Mouse (Mus musculus) natural killer cell, adult 2 months (primary cell): ENCODE measurements around the gene Rpl10.

Source experiments
- DNase-seq, 2 experiments: peaks; one replicate each; pipeline ENCODE4 v3.0.0; 2022; ENCODE audit warnings: low spot score in 2 of 2

The Rpl10 gene

DNA sequence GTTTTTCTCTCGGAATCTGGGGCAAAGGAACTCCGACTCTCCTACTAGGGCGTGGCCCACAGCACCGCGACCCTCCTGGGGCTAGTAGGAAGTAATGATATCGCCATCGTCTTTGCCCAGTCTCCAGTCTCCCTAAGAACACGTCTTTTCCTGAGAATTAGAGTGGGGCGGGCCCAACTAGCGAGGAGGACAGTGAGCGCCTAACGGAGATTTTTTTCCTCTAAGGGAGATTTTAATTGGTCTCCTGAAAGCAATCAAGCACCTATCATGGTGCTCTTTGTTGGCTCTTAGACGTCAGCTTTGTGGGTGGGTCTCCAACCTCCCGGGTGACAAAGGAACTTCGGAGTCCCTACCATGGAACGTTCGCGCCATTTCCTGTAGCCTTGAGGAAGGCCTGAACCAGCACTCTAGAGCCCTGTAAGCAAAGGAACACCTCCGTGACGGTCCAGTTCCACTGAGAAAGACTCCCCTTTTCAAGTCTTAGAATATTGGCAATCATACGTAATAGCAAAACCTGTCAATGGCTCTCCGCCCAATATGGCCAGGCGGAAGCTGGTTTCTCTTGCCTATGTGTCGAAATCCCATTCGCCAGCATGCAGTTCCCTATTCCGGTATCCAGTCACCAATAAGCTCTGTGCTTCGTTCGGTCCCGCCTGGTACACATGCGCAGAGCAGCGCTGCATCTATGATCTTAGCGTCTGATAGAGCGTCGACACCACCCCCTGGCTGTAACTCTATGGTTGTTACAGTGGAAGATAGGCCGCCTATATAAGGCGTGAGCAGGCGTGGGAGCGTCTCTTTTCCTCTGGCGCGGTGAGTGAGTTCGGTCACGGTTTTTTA is at the start of gene Rpl10:
Gene Rpl10, plus strand, starts transcription at position 751 of the 840 bp plus-strand sequence.
- peak; percentile 92 to 94 for DNase-seq

DNA sequence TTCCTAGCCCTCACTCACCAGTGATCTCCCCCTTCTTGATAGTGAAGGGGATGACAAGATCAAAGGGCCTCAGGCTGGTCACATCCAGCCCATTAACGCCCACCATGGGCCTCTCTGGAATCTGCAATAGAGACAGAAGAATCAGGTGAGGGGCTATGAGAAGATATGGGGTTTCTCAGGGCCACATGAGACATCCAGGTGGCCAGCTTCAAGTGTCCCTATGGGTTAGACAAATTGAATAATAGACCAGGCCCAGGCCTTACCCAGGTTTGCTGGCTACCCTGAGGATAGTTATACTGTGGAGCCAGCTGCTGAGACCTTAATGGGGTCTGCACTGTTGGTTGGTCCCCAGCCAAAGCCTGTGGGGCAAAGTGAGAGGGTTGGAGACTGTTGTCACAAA is 40.6 kb upstream of the Rpl10 start:
- no peak for DNase-seq

DNA sequence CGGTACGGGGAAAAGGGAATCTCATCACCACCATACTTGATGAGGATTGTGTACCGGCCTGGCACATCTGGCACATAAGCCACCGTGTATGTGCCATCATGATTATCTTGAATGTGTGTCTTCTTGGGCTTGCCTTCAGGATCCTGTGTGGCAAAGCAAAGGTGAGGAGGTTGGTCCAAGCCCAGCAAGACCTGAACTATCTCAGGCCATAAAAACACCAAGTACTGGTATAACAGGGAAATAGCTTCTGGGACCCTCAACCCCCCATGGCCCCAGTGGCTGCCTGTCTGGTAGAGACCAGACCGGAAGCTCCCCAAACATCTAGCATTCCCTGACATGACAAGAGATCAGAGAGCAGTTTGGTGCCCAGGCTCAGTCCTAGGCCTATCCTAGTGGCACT is 37.4 kb upstream of the Rpl10 start:
- no peak for DNase-seq

DNA sequence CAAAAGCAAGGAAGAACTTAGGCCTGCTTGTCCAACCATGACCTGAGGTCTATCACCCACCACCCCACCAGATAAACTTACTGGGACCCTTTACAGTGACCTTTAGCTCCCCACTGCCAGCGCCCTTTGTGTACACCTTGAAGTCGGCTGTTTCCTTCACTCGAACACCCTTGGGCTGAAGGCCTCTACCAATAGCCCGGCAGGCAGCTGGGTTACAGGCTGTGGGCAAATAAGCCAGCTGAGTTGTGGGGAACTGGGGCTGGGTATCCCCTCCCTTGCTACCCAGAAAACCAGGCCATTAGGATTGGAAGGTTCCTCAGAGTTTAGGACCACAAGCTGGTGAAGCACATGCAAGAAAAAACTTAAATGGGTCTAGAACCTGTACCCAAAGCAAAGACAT is 30.3 kb upstream of the Rpl10 start:
- DNase-seq, result no peak

DNA sequence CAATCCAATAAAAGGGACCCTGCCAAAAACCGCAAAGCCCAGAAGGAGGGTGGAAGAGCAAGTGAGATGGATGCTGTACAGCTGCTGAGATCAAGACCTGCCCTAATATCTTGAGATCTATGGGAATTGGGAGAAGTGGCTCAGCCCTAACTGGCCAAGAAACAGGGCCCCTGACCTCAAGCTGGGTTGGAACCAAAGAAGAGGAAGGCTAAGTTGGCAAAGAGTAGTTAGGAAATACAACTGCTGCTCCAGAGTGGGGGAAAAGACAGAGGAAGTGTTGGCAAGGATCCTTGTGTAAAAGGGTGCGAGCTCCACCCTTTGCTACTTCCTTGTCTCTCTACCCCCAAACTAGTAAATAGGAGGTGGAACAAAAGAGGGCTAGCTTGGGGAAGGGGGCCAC is 27.2 kb upstream of the Rpl10 start:
- no peak for DNase-seq

DNA sequence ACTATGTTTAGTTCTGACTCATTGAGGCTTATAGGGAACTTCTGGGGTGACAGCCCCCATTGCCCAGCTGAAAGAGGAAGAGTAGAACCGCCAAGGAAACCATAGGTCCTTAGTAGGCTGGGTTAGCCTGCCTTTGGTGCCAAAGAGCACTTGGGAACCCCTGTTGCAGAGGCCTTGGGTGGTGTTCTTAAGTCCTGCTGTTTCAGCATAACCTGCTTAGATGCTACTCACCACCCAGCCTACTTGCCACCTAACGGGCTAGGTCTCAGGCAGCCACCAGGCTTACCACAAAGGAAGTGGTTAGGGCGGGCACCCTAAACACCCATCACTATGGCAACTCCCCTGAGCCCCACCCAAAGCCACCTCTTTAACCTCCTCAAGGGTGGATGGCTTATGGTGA is 26.8 kb upstream of the Rpl10 start:
- peak; percentile 81 to 83 for DNase-seq

DNA sequence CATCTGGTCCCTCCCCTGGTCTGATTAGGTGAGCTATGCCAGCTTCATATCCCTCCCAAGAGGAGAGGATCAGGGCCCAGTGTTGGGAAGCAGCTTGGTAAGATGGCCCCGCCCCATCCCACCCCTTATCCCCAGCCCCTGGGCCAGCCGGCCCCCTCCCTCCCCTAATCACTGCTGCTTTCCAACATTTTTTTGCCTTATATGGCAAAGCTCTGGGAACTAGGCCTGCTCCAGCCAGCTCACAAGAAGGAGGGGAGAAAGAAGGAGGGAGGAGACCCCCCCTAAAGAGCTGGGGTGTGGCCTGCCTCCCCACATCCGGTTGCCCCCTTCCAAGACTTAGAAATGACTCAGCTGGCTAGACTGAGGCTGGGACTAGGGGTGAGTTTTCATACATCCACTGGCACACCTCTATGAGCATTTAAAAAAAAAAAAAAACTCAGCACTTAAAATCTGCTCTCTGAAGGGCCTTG is 26.0 kb upstream of the Rpl10 start:
- peak; percentile 50 to 58 for DNase-seq

DNA sequence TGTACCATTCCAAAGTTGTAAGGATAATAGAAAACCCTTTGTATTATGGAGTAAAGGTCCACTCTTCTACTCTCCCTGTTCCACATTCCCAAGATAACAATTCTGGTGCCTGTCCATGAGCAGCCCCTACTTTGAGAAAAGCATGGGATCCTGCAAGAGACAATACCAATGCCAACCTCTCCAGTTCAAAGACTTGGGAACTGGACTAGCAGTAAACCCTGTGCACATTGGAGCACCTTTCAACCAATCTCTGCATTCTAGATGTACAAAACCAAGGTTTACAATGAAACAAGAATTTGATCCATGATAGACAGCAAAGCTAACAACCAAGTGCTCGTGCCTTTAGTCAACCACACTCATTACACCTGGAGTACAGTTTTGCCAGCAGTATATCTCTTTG is 25.5 kb upstream of the Rpl10 start:
- DNase-seq, result no peak

DNA sequence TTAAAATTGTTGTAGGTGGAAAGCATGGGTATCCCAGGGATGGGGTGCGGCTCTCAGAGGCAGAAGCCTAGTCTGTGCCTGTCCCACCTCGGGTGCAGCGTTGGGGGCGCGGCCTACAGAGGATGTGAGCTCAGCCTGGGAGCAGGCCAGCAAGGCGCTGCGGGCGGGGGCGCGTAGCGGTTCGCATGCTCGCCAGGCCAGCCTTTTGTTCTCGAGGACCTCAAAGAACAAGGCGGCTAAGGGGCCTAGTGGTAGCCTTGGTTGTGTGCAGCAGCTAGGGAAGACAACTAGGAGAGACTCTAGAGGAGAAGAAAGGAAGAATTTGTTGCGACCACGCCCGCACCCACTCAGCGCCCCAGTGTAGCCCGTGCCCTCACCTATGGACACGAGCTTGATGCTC is 24.9 kb upstream of the Rpl10 start:
- peak; percentile 62 to 69 for DNase-seq

DNA sequence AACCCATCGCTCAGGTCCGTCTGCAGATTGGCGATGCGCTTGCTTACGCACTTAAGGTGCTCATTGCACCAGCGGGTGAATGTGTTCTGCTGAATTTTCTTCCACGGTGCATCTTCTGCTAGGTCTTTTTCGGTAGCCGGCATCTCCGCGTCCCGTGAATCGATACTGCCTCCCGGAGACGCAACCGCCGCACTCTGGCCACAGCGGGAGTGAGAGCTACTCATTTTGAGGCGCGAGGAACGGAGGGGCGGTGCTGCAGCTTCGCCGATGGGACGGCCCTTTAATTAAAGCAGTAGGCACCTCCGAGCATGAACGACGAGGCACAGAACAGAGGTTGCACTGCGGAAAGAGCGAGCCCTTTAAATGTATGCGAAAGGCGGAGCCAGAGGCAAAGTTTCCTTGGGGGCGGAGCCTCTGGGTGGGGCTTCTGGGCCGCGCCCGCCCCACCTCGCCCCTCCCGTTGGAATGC is 24.4 kb upstream of the Rpl10 start:
- peak; percentile 76 to 84 for DNase-seq

DNA sequence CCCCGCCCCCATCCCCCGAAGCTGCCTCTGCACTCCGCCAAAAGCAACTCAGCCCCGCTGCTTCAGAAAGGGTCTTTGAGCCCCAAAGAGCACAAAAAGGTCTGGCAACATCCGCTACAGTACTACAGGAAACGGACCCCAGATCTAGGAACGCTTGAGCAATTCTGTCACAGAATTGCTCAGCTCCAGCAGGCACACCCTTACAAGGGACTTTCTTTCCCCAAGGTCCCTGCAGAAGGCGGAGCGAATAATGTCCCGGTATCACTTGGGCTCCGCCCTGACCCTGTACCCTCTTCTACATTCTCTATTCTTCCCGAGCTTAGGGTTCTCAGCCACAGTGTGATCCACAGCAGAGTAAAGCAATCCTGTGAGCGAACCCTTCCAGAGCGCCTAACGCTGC is 23.9 kb upstream of the Rpl10 start:
- no peak for DNase-seq

DNA sequence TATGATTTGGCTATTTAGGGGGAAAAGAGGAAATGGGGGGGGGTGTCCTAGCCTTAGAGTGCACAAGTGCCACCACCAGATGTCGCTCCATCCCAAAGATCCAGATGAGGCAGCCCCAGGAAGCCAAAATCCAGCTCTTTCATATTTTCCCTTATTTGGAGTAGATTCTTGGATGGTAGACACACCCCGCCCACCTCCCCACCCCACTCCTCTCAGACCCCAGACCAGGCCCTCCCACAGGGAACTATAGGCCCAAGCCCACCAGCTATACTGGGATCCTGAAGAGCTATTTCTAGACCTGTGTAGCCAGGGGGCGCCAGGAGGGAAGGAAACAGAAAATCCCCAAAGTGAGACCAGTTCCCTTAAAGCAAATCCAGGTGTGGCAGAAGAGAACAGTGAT is 22.0 kb upstream of the Rpl10 start:
- DNase-seq, result peak; percentile 23 to 44

DNA sequence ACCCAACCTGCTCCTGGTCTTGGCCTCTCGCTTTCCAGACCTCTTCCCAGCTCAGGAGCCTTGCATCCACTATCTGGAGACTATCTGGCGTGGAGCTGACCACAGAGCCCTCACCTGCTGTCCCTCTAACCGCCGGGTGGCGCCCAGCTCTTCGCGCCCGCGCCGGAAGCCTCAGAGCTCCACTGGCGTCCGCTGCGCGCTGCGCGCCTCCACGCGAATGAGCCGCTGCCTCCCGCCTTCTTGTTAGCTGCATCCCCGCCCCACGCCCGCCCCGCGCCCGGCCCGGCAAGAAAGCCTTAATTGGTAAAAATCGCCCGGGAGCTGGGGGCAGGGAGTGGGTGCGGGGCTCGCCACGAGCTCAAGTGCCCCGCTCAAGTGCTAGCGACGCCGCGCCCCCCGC is 21.0 kb upstream of the Rpl10 start, which contains the start of gene Flna:
Gene Flna, minus strand, starts transcription at position 206 of the 400 bp plus-strand sequence.
- peak; percentile 50 to 61 for DNase-seq

DNA sequence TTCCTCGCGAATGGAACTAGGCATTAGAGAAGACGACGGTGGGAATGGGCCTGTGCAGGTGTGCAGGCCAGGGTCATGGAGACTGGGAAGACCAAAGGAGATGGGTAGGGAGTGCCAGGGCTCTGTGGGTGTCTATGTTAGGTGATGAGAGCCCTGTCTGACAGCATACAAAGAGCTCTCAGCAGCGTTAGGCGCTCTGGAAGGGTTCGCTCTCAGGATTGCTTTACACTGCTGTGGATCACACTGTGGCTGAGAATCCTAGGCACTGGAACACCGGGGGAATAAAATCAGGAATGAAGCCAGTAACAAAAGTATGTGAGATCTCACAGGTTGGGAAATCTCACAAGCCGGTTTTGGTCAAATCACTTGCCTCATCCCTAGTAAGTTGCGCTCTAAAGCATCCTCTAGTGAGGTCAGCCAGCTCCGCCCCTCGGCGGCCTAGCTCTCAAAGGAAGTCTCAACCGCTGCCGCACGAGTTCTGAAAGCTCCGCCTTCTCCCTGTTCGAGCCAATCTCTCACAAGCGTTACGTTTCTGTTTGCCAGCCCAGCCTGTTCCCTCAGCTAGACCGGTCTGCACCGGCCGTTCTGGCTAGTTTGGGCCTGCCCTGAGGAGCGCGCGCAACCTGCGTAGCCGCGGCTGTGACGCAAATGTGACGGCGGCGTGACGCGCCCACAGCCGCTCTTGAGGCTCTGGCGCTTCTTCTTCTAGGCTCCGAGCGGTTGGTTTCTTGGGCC is 16.3 kb upstream of the Rpl10 start, which contains the start of gene Emd:
Gene Emd, plus strand, starts transcription at position 535 of the 735 bp plus-strand sequence.
- peak; percentile 91 to 93 for DNase-seq

DNA sequence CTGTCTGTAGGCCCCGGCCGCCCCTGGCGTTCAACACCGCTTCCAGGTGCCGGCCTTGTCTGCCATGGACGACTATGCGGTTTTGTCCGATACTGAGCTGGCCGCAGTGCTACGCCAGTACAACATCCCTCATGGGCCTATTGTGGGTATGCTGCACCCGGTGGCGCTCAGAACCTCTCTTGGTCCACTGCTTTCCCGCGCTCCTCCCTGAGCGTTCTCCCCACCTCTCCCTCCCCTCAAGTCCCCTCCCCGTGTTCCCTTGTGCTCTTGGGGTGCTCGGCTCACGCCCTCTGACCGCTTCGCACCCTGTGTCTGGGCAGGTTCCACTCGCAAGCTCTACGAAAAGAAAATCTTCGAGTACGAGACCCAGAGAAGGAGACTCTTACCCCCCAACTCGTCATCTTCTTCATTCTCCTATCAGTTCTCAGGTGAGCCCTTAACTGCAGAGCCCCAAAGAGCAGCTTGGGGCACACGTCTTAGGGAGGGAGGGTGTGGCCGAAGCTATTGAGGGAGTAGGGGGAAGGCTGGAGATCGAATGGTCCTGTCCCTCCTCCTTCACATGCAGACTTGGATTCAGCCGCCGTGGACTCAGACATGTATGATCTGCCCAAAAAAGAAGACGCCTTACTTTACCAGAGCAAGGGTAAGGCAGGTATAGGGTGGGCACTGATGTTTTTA is 15.6 kb upstream of the Rpl10 start:
- peak in 1 of 2 experiments; percentile 8 for DNase-seq

DNA sequence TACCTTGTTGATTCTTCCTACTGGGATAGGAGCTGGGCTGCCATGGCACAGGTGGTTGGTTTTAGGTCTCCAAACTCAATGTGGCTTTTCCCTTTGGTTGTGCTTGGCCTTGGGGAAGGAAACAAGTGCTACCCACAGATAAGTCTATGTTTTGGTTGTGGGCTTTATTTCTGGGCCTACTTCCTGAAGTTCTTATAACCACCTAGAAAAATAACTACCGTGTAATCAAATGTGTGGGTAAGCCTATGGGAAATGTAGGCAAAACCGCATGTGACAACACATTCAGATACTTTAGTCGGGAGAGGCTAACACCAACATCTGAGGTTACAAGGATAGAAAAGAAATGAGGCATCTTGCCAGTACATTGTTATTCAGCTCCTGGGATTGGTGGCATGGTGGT is 12.9 kb upstream of the Rpl10 start:
- DNase-seq, result no peak

DNA sequence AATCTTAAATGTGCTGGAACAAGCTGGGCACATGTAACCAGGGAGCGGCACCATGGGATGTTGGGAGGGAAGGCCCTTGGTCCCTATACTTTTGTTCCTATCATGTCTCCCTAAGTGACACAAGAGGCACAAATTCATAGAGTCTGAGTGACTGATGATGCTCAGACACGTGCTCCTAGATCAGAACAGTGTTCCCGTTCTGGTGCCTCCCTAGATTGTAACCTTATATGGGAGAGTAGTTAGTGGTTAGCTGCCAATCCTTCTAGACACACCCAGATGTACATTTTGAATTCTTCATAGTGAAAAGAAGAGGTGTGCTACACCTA is 913 bp upstream of the Rpl10 start:
- DNase-seq, result no peak

DNA sequence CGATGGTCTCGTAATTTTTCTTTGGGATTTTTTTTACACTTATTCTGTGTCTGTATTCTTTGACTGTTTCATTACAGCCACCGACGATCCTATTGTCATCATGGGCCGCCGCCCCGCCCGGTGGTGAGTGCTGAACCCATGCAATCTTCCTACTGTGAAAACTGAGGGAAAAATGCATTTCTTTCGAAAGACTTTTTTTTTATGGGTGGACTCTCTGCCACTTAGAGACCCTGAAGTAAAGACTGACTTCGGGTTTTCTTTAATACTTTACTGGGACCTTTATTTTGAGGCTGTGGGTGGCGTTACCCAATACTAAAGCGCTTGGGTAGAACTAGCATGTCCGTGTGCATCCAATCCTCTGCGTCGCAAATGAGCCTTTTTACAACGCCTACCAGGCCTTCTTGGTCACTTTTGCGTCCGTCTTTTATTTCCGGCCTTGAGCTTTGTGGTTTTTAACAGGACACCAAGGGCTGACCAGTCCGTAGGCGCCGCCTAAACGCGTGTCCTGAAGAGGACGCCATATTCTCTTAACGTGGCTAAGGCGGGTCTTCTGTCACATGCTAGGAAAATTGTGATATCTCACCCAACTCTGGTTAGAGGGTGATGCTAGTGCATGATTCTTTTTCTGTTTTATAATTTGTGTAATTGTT is 415 bp downstream of the Rpl10 start:
- DNase-seq, result peak; percentile 49 to 64

DNA sequence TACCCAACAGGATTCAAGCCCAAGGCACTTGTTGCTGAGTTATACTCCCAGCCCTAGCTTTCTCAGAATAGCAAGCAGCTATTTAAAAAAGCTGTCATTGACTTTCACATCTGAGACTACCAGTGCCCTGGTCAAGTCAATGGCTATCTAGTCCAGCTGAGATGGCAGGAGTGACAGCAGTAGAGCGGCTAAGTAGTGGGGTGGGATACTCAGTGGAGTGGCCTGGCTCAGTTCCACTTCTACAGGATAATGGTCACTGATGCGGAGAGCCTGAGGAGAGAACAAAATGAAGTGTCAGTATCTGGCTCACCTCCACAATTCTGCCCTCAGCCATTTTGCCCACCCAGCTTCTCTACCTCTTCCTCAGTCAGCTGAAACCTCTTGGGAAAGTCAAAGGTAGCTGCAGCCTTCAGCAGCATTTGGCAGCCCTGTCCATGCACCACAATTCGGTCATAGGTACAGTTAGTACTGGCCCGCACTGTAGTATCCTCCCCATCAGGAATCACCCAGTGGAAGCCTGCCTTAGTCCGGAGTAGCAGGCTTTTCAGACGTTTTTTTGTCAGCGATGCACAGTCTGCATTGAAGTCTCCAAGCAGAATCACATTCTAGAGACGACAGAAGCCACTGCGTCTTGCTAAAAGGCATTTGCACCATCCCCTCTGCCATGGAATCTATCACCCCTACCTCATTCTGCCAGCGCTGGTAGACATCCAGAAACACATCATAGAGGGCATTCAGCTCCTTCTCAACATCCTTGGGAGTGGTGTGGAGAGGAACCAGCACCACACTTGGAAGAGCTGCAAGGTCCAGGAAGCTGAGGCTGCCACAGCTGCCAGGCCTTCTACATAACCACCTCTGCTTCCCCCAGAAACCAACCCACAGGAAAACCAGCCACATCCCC is 3.1 kb downstream of the Rpl10 start:
- DNase-seq, result no peak

DNA sequence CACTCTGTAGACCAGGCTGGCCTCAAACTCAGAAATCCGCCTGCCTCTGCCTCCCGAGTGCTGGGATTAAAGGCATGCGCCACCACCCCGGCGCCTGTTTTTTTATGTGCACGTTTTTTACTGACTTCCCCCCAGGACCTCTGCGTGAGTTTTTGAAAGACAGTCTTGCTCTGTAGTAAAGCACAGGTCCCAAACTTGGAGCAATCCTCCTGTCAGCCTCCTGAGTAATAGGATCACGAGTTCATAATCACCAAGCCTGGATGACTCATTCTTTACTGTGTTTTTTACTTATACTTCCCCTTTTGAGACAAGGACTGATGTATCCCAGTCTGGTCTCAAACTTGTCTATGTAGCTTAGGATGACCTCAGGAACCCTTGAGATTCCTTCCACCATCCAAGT is 7.3 kb downstream of the Rpl10 start:
- DNase-seq, result no peak
